Mouse (Mus musculus): Measurements from ENCODE around the gene Gm11236.
"Not testable (repeated sequence)": the region's sequence is repeated elsewhere in the genome, so short reads cannot be mapped to it uniquely, and the experiment has no call there.

Gene Gm11236

GRCm38 (mm10) chr4:73637821-73638220 is at the start of gene Gm11236:
Gm11236 (plus strand) TSS chr4:73638121.
- DNase-seq (ENCODE audit: low read depth, low spot score): not testable (repeated sequence)

- no peak for DNase-seq (ENCODE audit: low read depth, low spot score)
Observed at GRCm38 (mm10) chr4:73599248-73599647, 38.7 kb upstream of the Gm11236 start.

- DNase-seq (ENCODE audit: low read depth, low spot score): not testable (repeated sequence)
Observed at GRCm38 (mm10) chr4:73607581-73607980, 30.3 kb upstream of the Gm11236 start, which contains the start of gene Gm11238. Gm11238 (plus strand) TSS chr4:73607881.

GRCm38 (mm10) chr4:73622684-73623083 is 15.2 kb upstream of the Gm11236 start, which contains the start of gene Gm11237:
Gm11237 (plus strand) TSS chr4:73622984.
- DNase-seq (ENCODE audit: low read depth, low spot score): not testable (repeated sequence)

- DNase-seq (ENCODE audit: low read depth, low spot score): not testable (repeated sequence)
Observed at GRCm38 (mm10) chr4:73661864-73662263, 23.9 kb downstream of the Gm11236 start.

- DNase-seq (ENCODE audit: low read depth, low spot score): not testable (repeated sequence)
Observed at GRCm38 (mm10) chr4:73668054-73668453, 30.1 kb downstream of the Gm11236 start, which contains the start of gene Gm11239. Gm11239 (plus strand) TSS chr4:73668354.

- not testable (repeated sequence) for DNase-seq (ENCODE audit: low read depth, low spot score)
Observed at GRCm38 (mm10) chr4:73683216-73683615, 45.3 kb downstream of the Gm11236 start, which contains the start of gene Gm428. Gm428 (plus strand) TSS chr4:73683516.

Measured in WW6 (cell line).